Mouse (Mus musculus) thymus, postnatal 25 days (tissue): ENCODE measurements around the gene Adam22.
"Not testable (repeated sequence)": the region's sequence is repeated elsewhere in the genome, so short reads cannot be mapped to it uniquely, and the experiment has no call there.

ENCODE experiments used
- DNase-seq: peaks from one replicate; pipeline ENCODE4 v3.0.0; 2022

Gene Adam22

DNA sequence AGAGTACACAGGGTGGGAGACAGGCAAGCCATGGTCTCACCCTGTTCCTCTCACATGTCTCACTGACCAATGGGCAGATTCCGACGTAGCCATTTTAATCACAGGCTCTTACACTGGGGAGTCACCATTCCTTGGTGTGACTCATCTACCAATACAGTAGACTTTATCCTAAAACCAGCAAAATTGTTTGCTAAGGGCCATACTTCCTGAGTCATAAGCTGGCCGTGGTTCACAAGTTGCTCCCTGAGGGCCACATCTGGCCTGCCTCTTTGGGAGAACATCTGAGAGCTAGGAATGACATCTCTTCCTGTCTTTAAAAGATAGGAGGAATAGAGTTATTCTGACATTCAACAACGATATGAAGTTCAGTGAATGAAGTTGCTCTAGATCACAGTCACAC is 314.1 kb downstream of the Adam22 start:
- no peak for DNase-seq

DNA sequence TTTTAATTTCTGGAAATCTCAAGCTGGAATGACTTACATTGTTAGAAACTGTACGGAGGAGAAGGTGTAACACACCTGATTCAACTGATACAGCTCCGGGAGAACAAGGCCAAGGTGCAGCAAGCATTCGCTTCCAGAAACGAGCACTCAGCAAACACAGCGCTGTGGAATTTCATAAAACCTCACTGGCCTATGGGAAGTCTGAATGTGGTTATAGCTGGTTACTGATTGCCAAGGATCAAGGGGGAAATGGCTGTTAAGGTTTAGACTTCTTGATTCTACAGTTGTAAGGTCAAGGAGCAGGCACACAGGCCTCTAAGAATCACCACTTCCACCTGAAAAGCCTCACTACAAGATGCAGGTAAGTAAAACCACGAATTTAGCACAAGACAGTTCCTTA is 322.1 kb downstream of the Adam22 start, which contains the start of gene Sri:
Gene Sri, plus strand, starts transcription at position 224 of the 400 bp plus-strand sequence.
- no peak for DNase-seq

DNA sequence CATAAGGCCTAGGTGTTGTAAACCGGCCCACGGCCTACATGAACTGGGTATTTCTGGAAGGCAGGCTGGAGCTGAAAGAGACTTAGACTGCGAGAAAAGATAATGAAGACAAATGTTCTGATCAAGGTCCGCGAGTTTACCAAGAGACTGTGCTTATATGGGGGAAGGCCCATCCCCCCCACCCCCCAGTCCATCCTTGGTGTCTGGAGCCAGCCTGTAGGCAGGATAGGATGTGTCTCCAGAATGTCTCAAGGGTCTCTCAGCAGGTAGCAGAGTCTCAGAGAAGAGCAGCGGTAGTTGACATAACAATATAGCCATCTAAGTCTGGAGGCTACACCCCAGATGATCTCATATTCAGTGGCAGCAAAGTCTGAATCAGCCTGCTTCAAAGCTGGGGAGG is 333.4 kb downstream of the Adam22 start:
- not testable (repeated sequence) for DNase-seq
